In genomic region chr1:97771118-97771517, GRCm38 (mm10) we compare ENCODE assay signal across 8 mouse cellular contexts. TPM values are rescaled to one million over a fixed set of nuclear protein-coding genes. Genes with fewer than 3 reads are reported as not detected.
A peak's percentile ranks its signal among the peaks of the same experiment; 100 is the strongest.
DNase-seq lines count a peak whose midpoint lies in the region; ATAC-seq and TF ChIP-seq lines count a peak whose summit lies in the region.

No protein-coding gene starts in this region.

- no peak for DNase-seq in kidney, adult 18-20 months
- no peak for DNase-seq in gastrocnemius, adult 18-20 months (ENCODE audit: low spot score)
- DNase-seq in embryo, embryonic 10.5 days (ENCODE audit: low spot score) = no peak
- no peak for DNase-seq in kidney, postnatal 25 days

- H3K4me2 ChIP-seq in kidney, embryonic 15.5 days = peak overlapping the region; percentile 35; the same call in 1 of the 2 replicates
- peak overlapping the region; percentile 66 for H3K4me2 ChIP-seq in hindbrain, embryonic 16.5 days (ENCODE audit: low read length)
- peak overlapping the region; percentile 22; the same call in 1 of the 2 replicates for H3K4me2 ChIP-seq in midbrain, embryonic 16.5 days (ENCODE audit: low read length)

- no peak overlapping the region for H3K9ac ChIP-seq in kidney, embryonic 15.5 days
- H3K9ac ChIP-seq in hindbrain, embryonic 16.5 days (ENCODE audit: low read depth, low read length) = no peak overlapping the region
- H3K9ac ChIP-seq in midbrain, embryonic 16.5 days (ENCODE audit: low read depth, low read length) = 0 out of 2 replicates have a peak overlapping the region, but pooled peaks have one; percentile 38

- TF ChIP-seq POLR2A in embryonic fibroblast, embryonic 13.5 days (IDR thresholded peaks at IDR 0.05; ENCODE audit: low read depth, low read length) = no peak

- H3K27me3 ChIP-seq in kidney, embryonic 15.5 days = no peaks in the 10 kb centered on the region
- H3K27me3 ChIP-seq in hindbrain, embryonic 16.5 days (replicated peaks; ENCODE audit: control insufficient read depth, insufficient read depth, low read length) = no peaks in the 10 kb centered on the region
- no peaks in the 10 kb centered on the region for H3K27me3 ChIP-seq in midbrain, embryonic 16.5 days (ENCODE audit: control insufficient read depth, insufficient read depth, low read depth, low read length)

- peaks cover 18% of the 10 kb centered on the region for H3K4me1 ChIP-seq in kidney, embryonic 15.5 days
- no peaks in the 10 kb centered on the region for H3K4me1 ChIP-seq in embryonic fibroblast, embryonic 13.5 days (ENCODE audit: control insufficient read depth, insufficient read depth, low read length)
- peaks cover 17% of the 10 kb centered on the region for H3K4me1 ChIP-seq in hindbrain, embryonic 16.5 days (ENCODE audit: control insufficient read depth, insufficient read depth, low read depth, low read length)
- peaks cover 23% of the 10 kb centered on the region for H3K4me1 ChIP-seq in midbrain, embryonic 16.5 days (ENCODE audit: control insufficient read depth, insufficient read depth, low read length)

- no peaks in the 10 kb centered on the region for H3K9me3 ChIP-seq in kidney, embryonic 15.5 days (replicated peaks)
- no peaks in the 10 kb centered on the region for H3K9me3 ChIP-seq in hindbrain, embryonic 16.5 days (ENCODE audit: control insufficient read depth, low read length)
- H3K9me3 ChIP-seq in midbrain, embryonic 16.5 days (replicated peaks; ENCODE audit: control insufficient read depth, low read length, poor library complexity, severe bottlenecking) = no peaks in the 10 kb centered on the region

- no peak overlapping the region for H3K27ac ChIP-seq in kidney, embryonic 15.5 days
- H3K27ac ChIP-seq in embryonic fibroblast, embryonic 13.5 days (ENCODE audit: insufficient read depth, low read length) = no peak overlapping the region
- no peak overlapping the region for H3K27ac ChIP-seq in hindbrain, embryonic 16.5 days (ENCODE audit: low read depth, low read length)
- no peak overlapping the region for H3K27ac ChIP-seq in midbrain, embryonic 16.5 days (ENCODE audit: low read length)

- 0 out of 2 replicates have a peak, but pooled peaks cover 3% of the 10 kb centered on the region for H3K36me3 ChIP-seq in kidney, embryonic 15.5 days
- H3K36me3 ChIP-seq in hindbrain, embryonic 16.5 days (ENCODE audit: control insufficient read depth, insufficient read depth, low read length) = no peaks in the 10 kb centered on the region
- no peaks in the 10 kb centered on the region for H3K36me3 ChIP-seq in midbrain, embryonic 16.5 days (ENCODE audit: control insufficient read depth, insufficient read depth, low read length)

- H3K4me3 ChIP-seq in kidney, embryonic 15.5 days (replicated peaks) = 0 out of 2 replicates have a peak overlapping the region, but pooled peaks have one; percentile 9
- H3K4me3 ChIP-seq in embryonic fibroblast, embryonic 13.5 days (ENCODE audit: insufficient read depth, low read length) = 0 out of 2 replicates have a peak overlapping the region, but pooled peaks have one; percentile 6
- no peak overlapping the region for H3K4me3 ChIP-seq in hindbrain, embryonic 16.5 days (ENCODE audit: low read length)
- H3K4me3 ChIP-seq in midbrain, embryonic 16.5 days (ENCODE audit: low read depth, low read length) = no peak overlapping the region; the same call in 1 of the 2 replicates

- no peak for TF ChIP-seq CTCF in embryonic fibroblast, embryonic 13.5 days (IDR thresholded peaks at IDR 0.05; ENCODE audit: borderline replicate concordance, insufficient read depth, low read length)

- no peak for ATAC-seq in kidney, embryonic 15.5 days (replicated peaks; ENCODE audit: low FRiP score)
- no peak for ATAC-seq in hindbrain, embryonic 16.5 days
- no peak for ATAC-seq in midbrain, embryonic 16.5 days

- 72% methylated on average over 7 of the region's 7 CpGs for WGBS in kidney, embryonic 15.5 days
- 72% methylated on average over 7 of the region's 7 CpGs for WGBS in hindbrain, embryonic 16.5 days
- WGBS in midbrain, embryonic 16.5 days = 59% methylated on average over 7 of the region's 7 CpGs

RNA-seq across cellular contexts. Expression of gene Ppip5k2, which starts 0.9 kb away (rescaled TPM):
- polyA plus RNA-seq in kidney, embryonic 15.5 days (2015; fragmentation: Nextera tagmentation; extraction: Ambion mirVana) = 33.4 and 33.7 TPM in 2 replicates
- polyA plus RNA-seq in embryonic fibroblast, embryonic 13.5 days (2011; ENCODE audit: insufficient read length, low read depth, missing spikeins) = 29.4 and 35.2 TPM in 2 replicates
- 45.5 and 50.6 TPM in 2 replicates for polyA plus RNA-seq in hindbrain, embryonic 16.5 days (2015; fragmentation: Nextera tagmentation; extraction: Ambion mirVana)
- 62.8 and 70.1 TPM in 2 replicates for polyA plus RNA-seq in midbrain, embryonic 16.5 days (2015; fragmentation: Nextera tagmentation; extraction: Ambion mirVana)
- 1 to 10 TPM; 1.7 to 1.8 TPM for total RNA-seq in gastrocnemius, adult 18-20 months (2021)

RNA-seq across cellular contexts. Expression of gene Gin1, which starts 1.1 kb away (rescaled TPM):
- 19.3 and 21.3 TPM in 2 replicates for polyA plus RNA-seq in kidney, embryonic 15.5 days (2015; fragmentation: Nextera tagmentation; extraction: Ambion mirVana)
- 5.2 and 8.7 TPM in 2 replicates for polyA plus RNA-seq in embryonic fibroblast, embryonic 13.5 days (2011; ENCODE audit: insufficient read length, low read depth, missing spikeins)
- 14.0 TPM in 2 replicates for polyA plus RNA-seq in hindbrain, embryonic 16.5 days (2015; fragmentation: Nextera tagmentation; extraction: Ambion mirVana)
- polyA plus RNA-seq in midbrain, embryonic 16.5 days (2015; fragmentation: Nextera tagmentation; extraction: Ambion mirVana) = 13.5 and 16.8 TPM in 2 replicates
- total RNA-seq in gastrocnemius, adult 18-20 months (2021) = 1 to 10 TPM; 3.8 to 4.1 TPM

Comparison
In these comparisons a context has a peak if more than half of its experiments do, and no peak if none do; other contexts are left out.
1. H3K4me3 ChIP-seq: peak in kidney, embryonic 15.5 days (single experiment) and embryonic fibroblast, embryonic 13.5 days (single experiment); none in hindbrain, embryonic 16.5 days (single experiment) and midbrain, embryonic 16.5 days (single experiment).
2. Peak in every context shown above with its lines, with median percentiles within 50 percentile points of each other: H3K4me2 ChIP-seq.